8 mouse cellular contexts compared by ENCODE assay signal in genomic region chr5:123682372-123682771, GRCm38 (mm10). TPM values are rescaled to one million over a fixed set of nuclear protein-coding genes. Genes with fewer than 3 reads are reported as not detected.
DNase-seq lines count a peak whose midpoint lies in the region; ATAC-seq and TF ChIP-seq lines count a peak whose summit lies in the region.

No protein-coding gene starts in this region.

- 32% methylated on average over 4 of the region's 4 CpGs for WGBS in heart, embryonic 10.5 days
- 29% methylated on average over 4 of the region's 4 CpGs for WGBS in heart, postnatal 0 days

- H3K4me2 ChIP-seq in heart, postnatal 0 days (ENCODE audit: low read depth, low read length) = peak overlapping the region; percentile 84

- no peak for DNase-seq in heart, embryonic 10.5 days (ENCODE audit: low spot score)
- no peak for DNase-seq in heart, adult 11 months
- no peak for DNase-seq in heart, postnatal 0 days (ENCODE audit: low spot score)
- DNase-seq in lung, postnatal 25 days (ENCODE audit: low spot score) = peak; percentile 27
- DNase-seq in urinary bladder, adult 2 months (ENCODE audit: low spot score) = no peak
- no peak for DNase-seq in urinary bladder, postnatal 10 days (ENCODE audit: low spot score)
- no peak for DNase-seq in layer of hippocampus, postnatal 14 days (ENCODE audit: low spot score in 2 of 2)

- no peaks in the 10 kb centered on the region for H3K9me3 ChIP-seq in heart, embryonic 10.5 days
- H3K9me3 ChIP-seq in heart, postnatal 0 days (replicated peaks; ENCODE audit: control insufficient read depth, low read length) = no peaks in the 10 kb centered on the region

- peaks cover 2% of the 10 kb centered on the region; the same call in 1 of the 2 replicates for H3K36me3 ChIP-seq in heart, embryonic 10.5 days
- H3K36me3 ChIP-seq in heart, postnatal 0 days (replicated peaks; ENCODE audit: control insufficient read depth, insufficient read depth, low read length) = no peaks in the 10 kb centered on the region

- TF ChIP-seq CTCF in heart, postnatal 0 days (IDR thresholded peaks at IDR 0.05; ENCODE audit: low read depth) = no peak

- peak overlapping the region; percentile 96 for H3K9ac ChIP-seq in heart, postnatal 0 days (replicated peaks; ENCODE audit: low read depth, low read length)

- H3K4me1 ChIP-seq in heart, embryonic 10.5 days = peaks cover 34% of the 10 kb centered on the region
- peaks cover 22% of the 10 kb centered on the region for H3K4me1 ChIP-seq in heart, postnatal 0 days (ENCODE audit: control insufficient read depth, insufficient read depth)

- TF ChIP-seq EP300 in heart, postnatal 0 days (IDR thresholded peaks at IDR 0.05; ENCODE audit: low read depth) = no peak

- ATAC-seq in CD4-positive, CD25-positive, alpha-beta regulatory T cell, adult 4 months = peak; percentile 60
- no peak for ATAC-seq in heart, postnatal 0 days (ENCODE audit: insufficient read depth, low read depth)

- no peaks in the 10 kb centered on the region for H3K27me3 ChIP-seq in heart, embryonic 10.5 days (ENCODE audit: insufficient read depth, poor library complexity, severe bottlenecking)
- H3K27me3 ChIP-seq in heart, postnatal 0 days (ENCODE audit: control insufficient read depth, insufficient read depth, low read length) = no peaks in the 10 kb centered on the region

- peak overlapping the region; percentile 6; the same call in 1 of the 2 replicates for H3K27ac ChIP-seq in heart, embryonic 10.5 days
- peak overlapping the region; percentile 27 for H3K27ac ChIP-seq in heart, postnatal 0 days (ENCODE audit: low read depth)

- H3K4me3 ChIP-seq in heart, embryonic 10.5 days = peak overlapping the region; percentile 99
- H3K4me3 ChIP-seq in heart, postnatal 0 days (ENCODE audit: low read depth, low read length) = peak overlapping the region; percentile 94; the same call in 1 of the 2 replicates

RNA-seq across cellular contexts. Expression of gene Clip1, which starts 2.0 kb away (rescaled TPM):
- 49.1 and 56.0 TPM in 2 replicates for polyA plus RNA-seq in heart, embryonic 10.5 days (2016; fragmentation: Nextera tagmentation; extraction: Ambion mirVana)
- polyA plus RNA-seq in CD4-positive, CD25-positive, alpha-beta regulatory T cell, adult 4 months (2017; shearing (Covaris generic)) = 10 to 100 TPM; 48.4 to 51.4 TPM
- total RNA-seq in heart, postnatal 0 days (2014; rRNA removed; ENCODE audit: low replicate concordance) = 65.2 and 70.0 TPM in 2 replicates
- 41.4 and 44.1 TPM in 2 replicates for polyA plus RNA-seq in heart, postnatal 0 days (2015; fragmentation: Nextera tagmentation; extraction: Ambion mirVana)
- polyA plus RNA-seq in urinary bladder, adult 2 months (2012; rRNA removed) = 50.5 and 57.5 TPM in 2 replicates
- total RNA-seq in layer of hippocampus, postnatal 14 days (2021) = 100 to 1,000 TPM; 112 to 122 TPM

RNA-seq across cellular contexts. Expression of gene Zcchc8, which starts 38.5 kb away (rescaled TPM):
- 74.5 and 77.0 TPM in 2 replicates for polyA plus RNA-seq in heart, embryonic 10.5 days (2016; fragmentation: Nextera tagmentation; extraction: Ambion mirVana)
- 10 to 100 TPM; 55.3 to 67.5 TPM for polyA plus RNA-seq in CD4-positive, CD25-positive, alpha-beta regulatory T cell, adult 4 months (2017; shearing (Covaris generic))
- total RNA-seq in heart, postnatal 0 days (2014; rRNA removed; ENCODE audit: low replicate concordance) = 11.8 and 30.8 TPM in 2 replicates
- polyA plus RNA-seq in heart, postnatal 0 days (2015; fragmentation: Nextera tagmentation; extraction: Ambion mirVana) = 31.3 and 31.8 TPM in 2 replicates
- polyA plus RNA-seq in urinary bladder, adult 2 months (2012; rRNA removed) = 45.2 and 46.8 TPM in 2 replicates
- 10 to 100 TPM; 44.3 to 50.0 TPM for total RNA-seq in layer of hippocampus, postnatal 14 days (2021)
